Mouse (Mus musculus) cerebellum, adult (tissue): Measurements from ENCODE around the gene Mettl7a2.

Experiments used
- ATAC-seq: cut with Nextera tagmentation; 2 replicates; pipeline ENCODE4 v1.9.2; 2017; ENCODE audit warnings: mild to moderate bottlenecking, moderate library complexity, mixed read lengths; ENCODE audit not compliant: insufficient number of reproducible peaks, low FRiP score, low TSS enrichment

Mettl7a2 gene

GRCm38 (mm10) chr15:100391599-100391998 lies 38.6 kb downstream of the Mettl7a2 start:
- no peak for ATAC-seq

GRCm38 (mm10) chr15:100393016-100393415 lies 40.0 kb downstream of the Mettl7a2 start:
- ATAC-seq, result no peak

- ATAC-seq, result no peak
Observed at GRCm38 (mm10) chr15:100395561-100395960, 42.6 kb downstream of the Mettl7a2 start.

- no peak for ATAC-seq
Observed at GRCm38 (mm10) chr15:100400592-100401250, 47.7 kb downstream of the Mettl7a2 start.

- ATAC-seq, result no peak
Observed at GRCm38 (mm10) chr15:100401811-100402210, 48.8 kb downstream of the Mettl7a2 start.

- no peak for ATAC-seq
Observed at GRCm38 (mm10) chr15:100402347-100402746, 49.3 kb downstream of the Mettl7a2 start.

GRCm38 (mm10) chr15:100402798-100403197 lies 49.8 kb downstream of the Mettl7a2 start:
- ATAC-seq, result no peak

- ATAC-seq, result no peak
Observed at GRCm38 (mm10) chr15:100403318-100404000, 50.5 kb downstream of the Mettl7a2 start.

- ATAC-seq, result no peak
Observed at GRCm38 (mm10) chr15:100406088-100406487, 53.1 kb downstream of the Mettl7a2 start.

GRCm38 (mm10) chr15:100410918-100411672 lies 58.1 kb downstream of the Mettl7a2 start:
- ATAC-seq, result no peak
